Mouse (Mus musculus) cerebellum, adult 2 months (tissue): ENCODE data around the gene Clec4a2. TPM values are rescaled to one million over a fixed set of nuclear protein-coding genes. Genes with fewer than 3 reads are reported as not detected.
"Not testable (repeated sequence)": the region's sequence is repeated elsewhere in the genome, so short reads cannot be mapped to it uniquely, and the experiment has no call there.

Source experiments
- DNase-seq, 2 experiments: peaks; one replicate each; pipeline ENCODE4 v3.0.0; 2021
- H3K27ac ChIP-seq: fragments of 200-500 bp; 2 replicates; pipeline ENCODE4 v1.5.1; 2012; ENCODE audit warnings: low read length, control low read depth, inconsistent platforms; ENCODE audit not compliant: insufficient read depth
- H3K27me3 ChIP-seq: fragments of 200-500 bp; 2 replicates; pipeline ENCODE4 v1.6.1; 2012; ENCODE audit warnings: inconsistent platforms, mild to moderate bottlenecking, low read length, moderate library complexity; ENCODE audit not compliant: control insufficient read depth, insufficient read depth
- H3K4me1 ChIP-seq: fragments of 200-500 bp; 2 replicates; pipeline ENCODE4 v1.6.1; 2011; ENCODE audit warnings: low read length; ENCODE audit not compliant: control insufficient read depth, insufficient read depth
- H3K4me3 ChIP-seq: fragments of 200-500 bp; replicated peaks from 2 replicates; pipeline ENCODE3; 2011; ENCODE audit warnings: mild to moderate bottlenecking, low read depth, low read length, control low read depth; ENCODE audit not compliant: insufficient read depth
- CTCF ChIP-seq: fragments of 200-500 bp; IDR thresholded peaks from 2 replicates; pipeline ENCODE4 v1.5.1; 2011; ENCODE audit warnings: low read depth, mild to moderate bottlenecking, control low read depth, low read length, moderate library complexity, borderline replicate concordance; ENCODE audit not compliant: insufficient read depth
- POLR2A ChIP-seq: fragments of 200-500 bp; IDR thresholded peaks from 2 replicates; pipeline ENCODE4 v1.6.1; 2011; ENCODE audit warnings: low read length, control low read depth, borderline replicate concordance; ENCODE audit not compliant: insufficient read depth
- WGBS: fragments of 180-500 bp; shearing (Covaris S2); methylation state at CpG from one replicate; pipeline ENCODE4 v1.1.7; 2018; 5-methylcytosine and 5-hydroxymethylcytosine counted together
- polyA plus RNA-seq: library from polyadenylated mRNA; depleted of rRNA; stranded (reverse); fragments of >200 nt; gene quantifications from 2 replicates; pipeline ENCODE4 v1.2.3, GENCODE M21; 2012; rRNA removed

Clec4a2 gene
- polyA plus RNA-seq = 0.32 and 0.44 TPM in 2 replicates

- not testable (repeated sequence) for DNase-seq, H3K4me3 ChIP-seq, H3K4me1 ChIP-seq, H3K27ac ChIP-seq, H3K27me3 ChIP-seq
- WGBS = 51% methylated on average over 1 of the region's 1 CpGs
Observed at GRCm38 (mm10) chr6:123106128-123106527, at the start of gene Clec4a2. TSS of gene Clec4a2 (plus strand) at chr6:123106428.

- Histone ChIP-seq H3K4me1 (no peaks in the 10 kb centered on the region), H3K27ac (no peak overlapping the region), H3K4me3 (no peak overlapping the region), H3K27me3 (no peaks in the 10 kb centered on the region)
- WGBS = 91% methylated on average over 4 of the region's 4 CpGs
- TF ChIP-seq CTCF (no peak), POLR2A (no peak)
- no peak for DNase-seq
Observed at GRCm38 (mm10) chr6:123095125-123095843, 10.9 kb upstream of the Clec4a2 start.

GRCm38 (mm10) chr6:123123195-123123594 lies 17.0 kb downstream of the Clec4a2 start:
- Histone ChIP-seq H3K4me1 (no peaks in the 10 kb centered on the region), H3K27ac (no peak overlapping the region), H3K4me3 (no peak overlapping the region), H3K27me3 (no peaks in the 10 kb centered on the region)
- TF ChIP-seq CTCF = no peak
- TF ChIP-seq POLR2A = no peak
- WGBS = 69% methylated on average over 3 of the region's 3 CpGs
- no peak for DNase-seq

GRCm38 (mm10) chr6:123127173-123127572 lies 20.9 kb downstream of the Clec4a2 start:
- Histone ChIP-seq H3K4me1 (no peaks in the 10 kb centered on the region), H3K4me3 (no peak overlapping the region), H3K27ac (no peak overlapping the region), H3K27me3 (no peaks in the 10 kb centered on the region)
- TF ChIP-seq CTCF (no peak), POLR2A (no peak)
- no peak for DNase-seq
- 39% methylated on average over 1 of the region's 1 CpGs for WGBS

- H3K27ac ChIP-seq, H3K4me3 ChIP-seq, DNase-seq, H3K27me3 ChIP-seq, H3K4me1 ChIP-seq: not testable (repeated sequence)
- WGBS = 74% methylated on average over 29 of the region's 29 CpGs
Observed at GRCm38 (mm10) chr6:123137766-123138526, 31.7 kb downstream of the Clec4a2 start.

GRCm38 (mm10) chr6:123170106-123170505 lies 63.9 kb downstream of the Clec4a2 start:
- DNase-seq = no peak
- no peaks in the 10 kb centered on the region for H3K27me3 ChIP-seq
- H3K4me1 ChIP-seq = no peaks in the 10 kb centered on the region
- WGBS = 48% methylated on average over 1 of the region's 1 CpGs
- TF ChIP-seq POLR2A (no peak), CTCF (no peak)
- no peak overlapping the region for H3K27ac ChIP-seq
- no peak overlapping the region for H3K4me3 ChIP-seq

GRCm38 (mm10) chr6:123171040-123171439 lies 64.8 kb downstream of the Clec4a2 start:
- TF ChIP-seq CTCF = no peak
- TF ChIP-seq POLR2A = no peak
- Histone ChIP-seq H3K4me1 (no peaks in the 10 kb centered on the region), H3K4me3 (no peak overlapping the region), H3K27me3 (no peaks in the 10 kb centered on the region), H3K27ac (no peak overlapping the region)
- no peak for DNase-seq

GRCm38 (mm10) chr6:123172593-123172992 lies 66.4 kb downstream of the Clec4a2 start, which contains the start of gene Clec4b2:
TSS of gene Clec4b2 (plus strand) at chr6:123172893.
- WGBS = 80% methylated on average over 4 of the region's 4 CpGs
- TF ChIP-seq CTCF (no peak), POLR2A (no peak)

More at GRCm38 (mm10) chr6:123172593-123172992, 66.4 kb downstream of the Clec4a2 start, which contains the start of gene Clec4b2:
- no peak for DNase-seq
- no peak within 1 kb of the TSS for H3K27ac ChIP-seq
- no peaks in the 10 kb centered on the region for H3K27me3 ChIP-seq
- H3K4me3 ChIP-seq = no peak within 1 kb of the TSS
- H3K4me1 ChIP-seq = no peaks in the 10 kb centered on the region
